Mouse (Mus musculus) thymus, adult 18-20 months (tissue): ENCODE results near the gene Gm13271.

ENCODE experiments used
- DNase-seq, 2 experiments: peaks; one replicate each; pipeline ENCODE4 v3.0.0; 2022; ENCODE audit warnings: mixed read lengths in 2 of 2

Gene Gm13271

DNA sequence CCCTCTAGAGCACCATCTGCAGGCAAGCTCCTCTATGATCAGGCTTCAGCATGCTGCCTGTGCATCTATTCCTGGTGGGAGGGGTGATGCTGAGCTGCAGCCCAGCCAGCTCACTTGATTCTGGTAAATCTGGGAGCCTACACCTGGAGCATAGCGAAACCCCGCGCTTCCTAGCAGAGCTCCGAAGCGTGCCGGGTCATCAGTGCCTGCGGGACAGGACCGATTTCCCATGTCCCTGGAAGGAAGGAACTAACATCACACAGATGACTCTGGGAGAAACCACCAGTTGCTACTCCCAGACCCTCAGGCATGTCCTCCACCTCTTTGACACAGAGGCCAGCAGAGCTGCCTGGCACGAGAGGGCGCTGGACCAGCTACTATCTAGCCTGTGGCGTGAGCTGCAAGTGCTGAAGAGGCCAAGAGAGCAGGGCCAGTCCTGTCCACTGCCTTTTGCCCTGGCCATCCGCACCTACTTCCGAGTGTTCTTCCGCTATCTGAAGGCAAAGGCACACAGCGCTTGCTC lies at the start of gene Gm13271:
TSS of gene Gm13271 (plus strand) at position 51 of the 523 bp plus-strand sequence.
- DNase-seq, result peak; percentile 83 to 90

- DNase-seq, result no peak
Observed at GRCm38 (mm10) chr4:88705924-88706323, 48.7 kb upstream of the Gm13271 start.

DNA sequence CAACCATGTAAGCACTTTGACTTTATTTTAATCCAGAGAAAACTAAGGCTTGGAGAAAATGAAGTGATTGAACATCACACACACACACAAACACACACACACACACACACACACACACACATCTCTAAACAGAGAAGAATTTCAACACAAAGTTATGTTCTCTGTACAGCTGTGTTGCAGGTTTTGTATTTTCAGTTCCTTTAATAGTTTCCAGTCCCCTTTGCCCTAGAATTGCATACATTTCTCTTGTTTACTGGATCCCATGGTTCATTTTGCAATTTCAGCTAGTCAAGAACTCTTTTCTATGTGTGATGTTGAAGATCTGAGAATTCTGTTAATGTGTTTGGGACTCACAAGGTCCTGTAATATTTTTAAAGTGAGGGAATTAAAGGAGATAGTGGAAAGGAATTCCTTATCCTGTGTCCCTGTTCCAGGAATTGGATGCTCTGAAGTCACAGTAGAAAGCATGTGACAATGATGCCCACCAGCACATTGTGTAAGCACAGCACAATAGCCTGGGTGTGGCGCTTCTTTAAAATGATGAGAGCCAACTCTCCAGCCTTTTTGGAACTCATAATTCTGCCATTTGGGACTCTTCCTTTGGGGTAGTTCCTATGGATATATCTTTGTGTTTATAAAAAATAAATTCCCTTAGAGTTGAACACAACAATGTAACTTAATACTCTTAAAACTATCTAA lies 47.4 kb upstream of the Gm13271 start:
- no peak for DNase-seq

DNA sequence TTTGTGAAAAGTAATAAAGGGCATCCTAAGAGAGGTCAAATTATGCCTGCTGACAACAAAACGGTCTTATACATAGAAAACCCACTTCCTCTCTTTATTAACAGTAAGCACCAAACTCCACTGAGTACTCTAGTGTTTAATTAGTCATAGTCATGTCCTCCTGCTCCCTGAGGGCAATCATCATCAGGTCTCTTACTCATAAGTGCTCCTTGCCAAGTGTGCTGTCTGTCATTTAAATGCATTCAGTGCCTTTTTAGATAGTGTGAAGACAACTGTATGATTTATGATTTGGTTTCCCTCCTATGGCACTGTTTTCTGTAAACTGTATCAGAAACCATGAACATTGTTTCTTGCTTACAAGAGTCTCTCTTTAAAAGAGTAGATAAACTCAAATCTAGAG lies 40.4 kb upstream of the Gm13271 start:
- DNase-seq, result no peak

GRCm38 (mm10) chr4:88715059-88715458 lies 39.6 kb upstream of the Gm13271 start:
- DNase-seq, result no peak

DNA sequence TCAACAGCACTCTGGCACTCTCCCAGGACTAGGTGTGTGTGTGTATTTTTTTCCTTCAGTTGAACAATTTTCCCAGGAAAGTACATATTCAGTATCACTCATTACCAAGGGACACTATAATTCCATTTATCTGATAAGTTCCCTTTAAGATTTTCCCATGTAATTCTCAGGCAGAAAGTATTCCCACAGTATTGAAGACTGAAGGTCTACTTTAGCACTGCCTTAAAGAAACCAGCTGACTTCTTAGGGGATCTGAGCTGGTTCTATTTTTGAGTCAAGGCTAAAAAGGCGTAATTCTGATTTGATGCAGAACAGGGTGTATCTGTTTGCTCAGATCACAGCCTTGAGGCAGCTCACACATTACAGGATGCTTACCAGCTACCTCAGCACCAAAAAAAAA lies 36.0 kb upstream of the Gm13271 start:
- DNase-seq, result no peak

DNA sequence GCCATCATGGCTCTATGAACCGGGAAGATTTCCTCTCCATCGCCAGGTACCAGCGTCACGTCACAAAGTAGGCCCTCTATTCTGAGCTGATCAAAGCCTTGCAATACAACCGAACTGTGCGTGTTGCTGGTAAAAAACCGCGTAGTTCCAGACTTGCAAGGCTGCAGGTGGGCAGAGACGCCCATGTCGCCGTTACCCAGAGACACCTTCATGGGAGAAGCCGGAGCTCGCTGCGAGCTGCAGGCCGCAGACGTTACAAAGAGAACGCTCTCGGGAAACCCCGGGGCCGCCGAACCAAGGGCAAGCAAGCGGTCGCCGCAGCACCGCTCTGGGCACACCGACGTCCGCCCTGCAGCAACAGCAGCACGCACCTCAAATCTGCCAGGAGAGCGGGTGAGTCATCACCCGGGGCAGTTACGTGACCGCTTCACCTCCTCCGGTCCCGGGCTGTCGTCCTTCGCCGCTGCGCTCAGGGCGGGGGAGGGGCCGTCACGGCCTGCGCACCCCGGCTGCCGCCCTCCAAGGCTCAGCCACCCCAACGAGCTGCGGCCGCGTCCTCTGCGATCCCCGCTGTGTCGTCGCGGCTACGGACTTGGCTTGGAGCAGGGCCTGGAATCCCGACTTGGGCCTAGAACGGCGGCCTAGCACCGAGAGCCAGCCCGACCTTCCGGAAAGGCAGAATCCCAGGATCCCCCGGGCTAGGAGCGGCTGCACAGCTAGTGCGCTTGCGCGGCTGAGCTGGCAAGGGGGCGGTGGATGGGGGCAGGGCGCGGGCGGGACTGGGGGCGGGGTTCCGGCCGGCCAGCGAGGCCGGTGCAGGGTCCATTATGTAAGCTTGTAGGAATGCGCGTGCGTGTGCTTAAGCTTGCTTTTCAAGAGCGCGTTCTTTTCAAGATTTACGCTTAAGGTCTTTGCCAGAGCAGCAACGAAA lies 32.6 kb upstream of the Gm13271 start, which contains the start of the genes Gm26566 and Klhl9:
TSS of gene Gm26566 (plus strand) at position 15 of the 931 bp plus-strand sequence.
TSS of gene Klhl9 (minus strand) at position 675 of the 931 bp plus-strand sequence.
- DNase-seq, result peak; percentile 79 to 81

- no peak for DNase-seq
Observed at GRCm38 (mm10) chr4:88723497-88724090, 31.1 kb upstream of the Gm13271 start.

DNA sequence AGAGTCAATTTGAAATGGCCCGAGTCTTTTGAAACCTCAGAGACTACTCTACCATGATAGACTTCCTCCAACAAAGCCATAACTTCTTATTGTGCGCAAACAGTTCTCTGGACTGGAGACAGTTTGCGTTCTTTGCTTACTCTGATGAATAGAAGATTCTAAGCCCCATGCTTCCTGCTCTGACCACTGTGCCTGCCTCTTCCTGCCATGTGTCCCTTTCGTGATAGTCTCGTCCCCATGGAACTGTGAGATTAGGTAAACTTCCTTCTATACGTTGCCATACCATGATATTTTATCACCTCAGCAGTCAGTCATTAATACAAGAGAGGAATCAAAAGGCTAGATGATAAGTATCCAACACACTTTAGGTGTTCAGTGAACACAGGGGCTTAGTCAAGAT lies 27.9 kb upstream of the Gm13271 start:
- no peak for DNase-seq

GRCm38 (mm10) chr4:88727324-88727723 lies 27.3 kb upstream of the Gm13271 start:
- peak in 1 of 2 experiments; percentile 28 for DNase-seq

DNA sequence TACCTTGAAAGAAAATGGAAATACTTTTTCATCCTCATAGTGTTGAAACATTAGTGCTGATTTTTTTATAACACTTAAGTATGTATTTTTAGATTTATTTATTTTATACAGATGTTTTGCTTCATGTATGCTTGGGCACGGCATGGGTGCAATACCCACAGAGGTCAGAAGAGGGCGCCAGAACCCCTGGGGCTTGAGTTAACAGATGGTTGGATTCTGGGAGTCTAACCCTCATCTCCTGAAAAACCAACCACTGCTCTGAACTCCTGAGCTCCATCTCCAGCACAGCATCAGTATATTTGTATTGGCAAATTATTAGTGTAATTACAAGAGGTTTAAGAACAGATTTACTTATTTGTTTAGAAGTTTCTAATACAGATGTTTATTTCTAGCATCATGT lies 16.2 kb upstream of the Gm13271 start:
- DNase-seq, result no peak

GRCm38 (mm10) chr4:88739036-88739435 lies 15.6 kb upstream of the Gm13271 start:
- DNase-seq, result no peak

DNA sequence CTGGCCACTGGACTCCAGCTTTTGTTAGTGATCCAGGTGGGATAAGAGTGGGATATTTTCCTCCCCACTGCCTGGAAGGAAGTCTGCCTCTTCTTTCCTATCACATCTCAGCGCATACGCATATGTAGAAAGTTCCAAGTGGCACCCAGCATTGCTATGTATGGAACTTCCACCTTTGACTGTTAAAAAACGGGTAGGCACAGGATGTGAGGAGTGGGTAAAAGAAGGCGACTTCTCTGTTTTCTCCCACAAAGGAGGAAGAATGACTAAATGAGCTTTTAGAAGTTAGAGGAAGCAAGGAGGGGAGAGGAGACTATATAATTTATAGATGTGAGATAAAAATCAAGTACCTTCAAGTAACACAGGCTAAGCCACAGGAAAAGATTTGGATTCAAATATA lies 13.2 kb upstream of the Gm13271 start:
- DNase-seq, result no peak

DNA sequence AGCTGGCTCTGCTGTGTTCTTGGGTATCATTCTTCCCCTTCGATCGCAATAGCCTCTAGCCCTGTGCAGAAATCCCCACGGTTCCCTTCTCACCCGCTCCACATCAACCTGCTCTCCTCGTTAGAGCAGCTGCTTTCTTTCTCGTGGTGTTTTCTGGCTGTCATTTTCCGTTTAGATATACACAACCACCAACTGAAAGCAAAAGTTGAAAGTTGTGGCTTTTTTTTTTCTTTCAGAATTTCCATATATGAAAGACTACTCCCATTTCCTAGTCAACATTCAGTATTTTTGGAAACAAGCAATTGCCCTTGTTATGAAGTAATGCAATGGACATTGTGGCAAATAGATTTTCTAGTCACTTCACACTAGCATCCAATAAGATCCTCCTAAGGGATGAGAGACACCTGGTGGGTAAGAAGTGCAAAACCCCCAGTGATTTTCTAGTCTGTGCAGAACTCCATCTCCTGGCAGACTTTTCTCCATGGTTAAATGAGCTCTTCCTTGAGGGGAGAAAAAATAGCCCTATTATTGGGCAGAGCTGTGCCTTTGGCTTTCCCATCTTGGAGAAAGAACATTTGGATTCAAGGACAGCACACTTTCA lies 11.8 kb upstream of the Gm13271 start:
- DNase-seq, result no peak

GRCm38 (mm10) chr4:88744207-88744606 lies 10.5 kb upstream of the Gm13271 start:
- no peak for DNase-seq

GRCm38 (mm10) chr4:88749926-88750325 lies 4.7 kb upstream of the Gm13271 start:
- DNase-seq, result no peak

DNA sequence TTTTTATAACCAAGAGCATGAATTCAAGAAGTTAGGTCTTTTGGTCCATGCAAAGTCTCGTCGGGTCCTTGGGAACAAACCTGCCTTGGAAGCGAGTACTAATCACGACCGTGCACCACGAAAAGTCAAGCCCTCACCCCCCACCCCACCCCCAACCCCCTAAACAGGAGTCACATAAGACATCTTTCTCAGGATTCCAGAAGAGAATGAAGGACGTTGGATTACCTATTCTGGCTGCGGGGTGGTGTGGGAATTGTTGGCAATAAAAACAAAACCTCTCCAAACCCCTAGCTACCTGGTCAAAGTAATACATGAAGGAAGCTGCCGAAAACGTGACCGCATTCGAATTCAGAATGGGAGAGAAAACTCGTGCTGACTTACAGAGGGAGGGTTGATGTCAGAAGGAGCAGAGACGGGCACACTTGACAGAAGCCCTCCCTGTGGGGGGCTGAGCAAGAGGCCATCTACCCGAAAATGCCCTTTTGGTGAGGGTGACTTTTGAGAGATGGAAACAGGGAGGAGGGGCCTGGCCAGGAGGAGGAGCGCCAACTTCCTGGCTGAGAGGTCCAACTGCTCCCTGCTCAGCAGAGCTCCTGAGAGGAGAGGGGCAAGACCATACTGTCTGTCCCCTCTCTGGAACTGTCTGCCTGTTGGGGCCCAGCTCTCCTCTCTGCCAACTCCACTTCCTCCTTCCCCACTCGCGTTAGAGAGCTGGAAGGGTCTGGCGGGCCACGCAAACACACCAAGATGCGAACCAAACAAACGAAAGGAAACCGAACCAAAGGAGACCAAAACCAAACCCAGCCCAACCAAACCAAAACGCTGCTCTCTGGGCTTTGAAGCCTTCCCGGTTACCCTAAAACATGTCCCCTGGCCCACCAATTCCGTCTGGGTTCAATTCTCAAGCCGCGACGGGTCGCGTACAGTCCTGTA lies 2.2 kb downstream of the Gm13271 start:
- peak in 1 of 2 experiments; percentile 28 for DNase-seq

DNA sequence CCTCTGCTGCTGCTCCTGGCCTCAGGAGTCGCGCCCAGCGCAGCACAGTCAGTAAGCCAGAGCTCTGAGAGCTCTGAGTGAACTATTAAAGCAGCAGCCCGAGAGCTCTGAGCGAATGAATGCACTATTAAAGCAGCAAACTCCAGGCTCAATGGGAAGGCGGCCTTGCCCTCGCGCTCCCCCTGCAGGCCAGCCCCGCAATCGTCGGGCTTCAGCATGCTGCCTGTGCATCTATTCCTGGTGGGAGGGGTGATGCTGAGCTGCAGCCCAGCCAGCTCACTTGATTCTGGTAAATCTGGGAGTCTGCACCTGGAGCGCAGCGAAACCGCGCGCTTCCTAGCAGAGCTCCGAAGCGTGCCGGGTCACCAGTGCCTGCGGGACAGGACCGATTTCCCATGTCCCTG lies 3.0 kb downstream of the Gm13271 start:
- peak; percentile 94 to 95 for DNase-seq

GRCm38 (mm10) chr4:88758751-88759150 lies 4.1 kb downstream of the Gm13271 start:
- peak in 1 of 2 experiments; percentile 11 for DNase-seq

DNA sequence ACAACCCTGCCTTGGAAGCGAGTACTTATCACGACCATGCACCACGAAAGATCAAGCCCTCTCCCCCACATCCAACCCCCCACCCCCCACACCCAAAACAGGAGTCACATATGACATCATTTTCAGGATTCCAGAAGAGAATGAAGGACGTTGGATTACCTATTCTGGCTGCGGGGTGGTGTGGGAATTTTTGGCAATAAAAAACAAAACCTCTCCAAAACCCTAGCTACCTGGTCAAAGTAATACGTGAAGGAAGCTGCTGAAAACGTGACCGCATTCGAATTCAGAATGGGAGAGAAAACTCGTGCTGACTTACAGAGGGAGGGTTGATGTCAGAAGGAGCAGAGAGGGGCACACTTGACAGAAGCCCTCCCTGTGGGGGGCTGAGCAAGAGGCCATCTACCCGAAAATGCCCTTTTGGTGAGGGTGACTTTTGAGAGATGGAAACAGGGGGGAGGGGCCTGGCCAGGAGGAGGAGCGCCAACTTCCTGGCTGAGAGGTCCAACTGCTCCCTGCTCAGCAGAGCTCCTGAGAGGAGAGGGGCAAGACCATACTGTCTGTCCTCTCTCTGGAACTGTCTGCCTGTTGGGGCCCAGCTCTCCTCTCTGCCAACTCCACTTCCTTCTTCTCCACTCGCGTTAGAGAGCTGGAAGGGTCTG lies 5.1 kb downstream of the Gm13271 start, which contains the start of gene Gm13283:
TSS of gene Gm13283 (plus strand) at position 510 of the 659 bp plus-strand sequence.
- peak; percentile 31 to 59 for DNase-seq

DNA sequence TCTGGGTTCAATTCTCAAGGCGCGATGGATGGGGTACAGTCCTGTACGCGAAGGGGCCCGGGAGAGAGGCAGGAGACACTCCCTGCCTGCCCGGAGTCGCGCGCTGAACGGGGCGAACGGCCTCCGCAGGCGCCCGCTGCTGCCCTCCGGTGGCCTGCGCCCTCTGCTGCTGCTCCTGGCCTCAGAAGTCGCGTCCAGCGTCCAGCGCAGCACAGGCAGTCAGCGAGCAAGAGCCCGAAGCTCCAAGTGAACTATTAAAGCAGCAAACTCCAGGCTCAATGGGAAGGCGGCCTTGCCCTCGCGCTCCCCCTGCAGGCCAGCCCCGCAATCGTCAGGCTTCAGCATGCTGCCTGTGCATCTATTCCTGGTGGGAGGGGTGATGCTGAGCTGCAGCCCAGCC lies 5.8 kb downstream of the Gm13271 start:
- DNase-seq, result peak; percentile 20 to 28
